Mouse (Mus musculus) layer of hippocampus, postnatal 14 days (tissue): ENCODE data around the gene Zfp358. TPM values are rescaled to one million over a fixed set of nuclear protein-coding genes. Genes with fewer than 3 reads are reported as not detected.

Experiments
- total RNA-seq, 2 experiments: library from RNA; stranded (reverse); gene quantifications; 2 replicates each; pipeline ENCODE4 v1.2.3; 2021

Gene Zfp358
- total RNA-seq, 2 experiments from 2014 or later = 25.3 to 27.4 TPM

Other genes starting within 250 kb of the Zfp358 start
- gene Insr, start 213.5 kb upstream of the Zfp358 start, total RNA-seq = 10 to 100 TPM; 47.2 to 54.2 TPM
- under 1 TPM; 0.14 to 0.36 TPM for gene A430078G23Rik, start 139.7 kb upstream of the Zfp358 start, total RNA-seq
- gene Arhgef18, start 100.1 kb upstream of the Zfp358 start, total RNA-seq = 10 to 100 TPM; 34.5 to 39.5 TPM
- gene Pex11g, start 25.5 kb upstream of the Zfp358 start, total RNA-seq = 1 to 10 TPM in 1 of 2 experiments, under 1 TPM in 1; 0.91 to 1.8 TPM
- under 1 TPM in 1 of 2 experiments, not detected in 1; 0.28 TPM for gene Tex45, start 22.3 kb upstream of the Zfp358 start, total RNA-seq
- 10 to 100 TPM; 63.3 to 77.4 TPM for gene Mcoln1, start 7.3 kb downstream of the Zfp358 start, total RNA-seq
- 10 to 100 TPM; 64.8 to 71.0 TPM for gene Pnpla6, start 22.2 kb downstream of the Zfp358 start, total RNA-seq
- not detected for gene C330021F23Rik, start 74.9 kb downstream of the Zfp358 start, total RNA-seq
- 10 to 100 TPM; 45.8 to 49.8 TPM for gene Camsap3, start 94.2 kb downstream of the Zfp358 start, total RNA-seq
- 10 to 100 TPM; 33.1 to 34.9 TPM for gene Xab2, start 128.2 kb downstream of the Zfp358 start, total RNA-seq
- gene Pet100, start 128.4 kb downstream of the Zfp358 start, total RNA-seq = 10 to 100 TPM; 80.0 to 95.8 TPM
- gene Pcp2, start 132.4 kb downstream of the Zfp358 start, total RNA-seq = 1 to 10 TPM in 1 of 2 experiments, not detected in 1; 2.1 TPM
- gene Stxbp2, start 137.8 kb downstream of the Zfp358 start, total RNA-seq = 10 to 100 TPM; 34.0 to 51.8 TPM
- under 1 TPM; 0.39 to 0.45 TPM for gene Retn, start 162.6 kb downstream of the Zfp358 start, total RNA-seq
- gene Mcemp1, start 172.6 kb downstream of the Zfp358 start, total RNA-seq = under 1 TPM in 1 of 2 experiments, not detected in 1; 0.33 TPM
- gene Fcor, start 179.2 kb downstream of the Zfp358 start, total RNA-seq = 10 to 100 TPM; 19.8 to 23.4 TPM
- 10 to 100 TPM; 27.9 to 28.5 TPM for gene Trappc5, start 183.2 kb downstream of the Zfp358 start, total RNA-seq
- gene Fcer2a, start 201.0 kb downstream of the Zfp358 start, total RNA-seq = not detected
- gene Clec4g, start 227.5 kb downstream of the Zfp358 start, total RNA-seq = not detected